8 mouse cellular contexts compared by ENCODE assay signal in the genomic region with DNA sequence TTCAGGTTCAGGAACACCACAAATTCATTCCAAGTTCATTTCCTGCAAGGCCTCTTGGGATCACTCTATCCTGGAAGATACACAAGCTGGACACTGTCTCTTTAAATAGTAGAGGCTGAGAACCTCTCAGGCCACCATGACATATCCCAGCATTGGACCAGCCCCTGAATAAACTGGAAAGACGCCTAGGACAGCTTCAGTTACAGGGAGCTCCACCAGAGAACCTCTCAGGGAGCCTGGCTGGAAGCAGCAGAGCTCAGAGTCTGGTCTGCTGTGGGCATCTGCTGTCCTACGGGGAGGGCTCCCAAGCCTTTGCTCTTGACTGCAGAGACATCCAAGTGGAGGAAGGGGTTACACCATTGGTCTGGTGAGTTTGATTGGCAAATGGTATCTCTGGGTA. TPM values are rescaled to one million over a fixed set of nuclear protein-coding genes. Genes with fewer than 3 reads are reported as not detected.
DNase-seq lines count a peak whose midpoint lies in the region; ATAC-seq and TF ChIP-seq lines count a peak whose summit lies in the region.

TSS of gene Pmp22 (plus strand) at position 199 of the 400 bp plus-strand sequence.

- ATAC-seq in intestine, embryonic 16.5 days: no peak
- no peak for ATAC-seq in midbrain, embryonic 11.5 days (ENCODE audit: low FRiP score)

- H3K36me3 ChIP-seq in kidney, adult 2 months (ENCODE audit: control insufficient read depth, insufficient read depth, low read length): no peaks in the 10 kb centered on the region
- no peaks in the 10 kb centered on the region for H3K36me3 ChIP-seq in intestine, embryonic 16.5 days (ENCODE audit: control insufficient read depth, insufficient read depth, low read length)
- no peaks in the 10 kb centered on the region for H3K36me3 ChIP-seq in midbrain, embryonic 11.5 days (ENCODE audit: control insufficient read depth, insufficient read depth, low read length)

- H3K4me1 ChIP-seq in kidney, adult 2 months (ENCODE audit: control insufficient read depth, insufficient read depth, low read length): peaks cover 11% of the 10 kb centered on the region; the same call in 1 of the 2 replicates
- H3K4me1 ChIP-seq in intestine, embryonic 16.5 days (ENCODE audit: control insufficient read depth, insufficient read depth, low read length): peaks cover 37% of the 10 kb centered on the region
- peaks cover 11% of the 10 kb centered on the region for H3K4me1 ChIP-seq in midbrain, embryonic 11.5 days (ENCODE audit: control insufficient read depth, insufficient read depth, low read length)

- H3K9ac ChIP-seq in intestine, embryonic 16.5 days (ENCODE audit: low read depth, low read length): no peak within 1 kb of the TSS
- no peak within 1 kb of the TSS for H3K9ac ChIP-seq in midbrain, embryonic 11.5 days (ENCODE audit: low read length)

- H3K4me2 ChIP-seq in intestine, embryonic 16.5 days (ENCODE audit: low read depth, low read length): peak within 1 kb of the TSS; percentile 19; the same call in 1 of the 2 replicates
- no peak within 1 kb of the TSS for H3K4me2 ChIP-seq in midbrain, embryonic 11.5 days

- 77% methylated on average over 2 of the region's 2 CpGs for WGBS in kidney, adult 2 months
- WGBS in intestine, embryonic 16.5 days: 48% methylated on average over 2 of the region's 2 CpGs
- WGBS in midbrain, embryonic 11.5 days: 71% methylated on average over 2 of the region's 2 CpGs

- TF ChIP-seq POLR2A in kidney, adult 2 months (IDR thresholded peaks at IDR 0.05; ENCODE audit: low read depth, low read length): no peak

- no peaks in the 10 kb centered on the region for H3K27me3 ChIP-seq in kidney, adult 2 months (replicated peaks; ENCODE audit: control insufficient read depth, insufficient read depth, low read length)
- peaks cover 24% of the 10 kb centered on the region for H3K27me3 ChIP-seq in intestine, embryonic 16.5 days (replicated peaks; ENCODE audit: control insufficient read depth, insufficient read depth, low read length)
- peaks cover 42% of the 10 kb centered on the region for H3K27me3 ChIP-seq in midbrain, embryonic 11.5 days (ENCODE audit: control insufficient read depth, insufficient read depth, low read length)

- no peak for DNase-seq in kidney, adult 2 months
- DNase-seq in kidney, adult 18-20 months: no peak
- DNase-seq in adrenal gland, postnatal 14 days: peak; percentile 11
- peak in 1 of 2 experiments; percentile 48 for DNase-seq in gastrocnemius, postnatal 4 days (ENCODE audit: low spot score in 2 of 2)
- DNase-seq in midbrain, embryonic 11.5 days (ENCODE audit: low spot score, missing footprints): peak; percentile 19
- no peak for DNase-seq in B cell, adult 2 months
- no peak for DNase-seq in embryo, embryonic 11 days

- no peak within 1 kb of the TSS for H3K27ac ChIP-seq in kidney, adult 2 months (ENCODE audit: insufficient read depth, low read depth, low read length)
- no peak within 1 kb of the TSS for H3K27ac ChIP-seq in intestine, embryonic 16.5 days (ENCODE audit: low read length)
- H3K27ac ChIP-seq in midbrain, embryonic 11.5 days (ENCODE audit: low read depth, low read length): no peak within 1 kb of the TSS

- no peaks in the 10 kb centered on the region for H3K9me3 ChIP-seq in intestine, embryonic 16.5 days (ENCODE audit: control insufficient read depth, low read length)
- no peaks in the 10 kb centered on the region for H3K9me3 ChIP-seq in midbrain, embryonic 11.5 days (ENCODE audit: control insufficient read depth, low read length)

- no peak within 1 kb of the TSS for H3K4me3 ChIP-seq in kidney, adult 2 months (ENCODE audit: insufficient read depth, low read depth, low read length)
- H3K4me3 ChIP-seq in intestine, embryonic 16.5 days (ENCODE audit: low read length): peak within 1 kb of the TSS; percentile 17
- H3K4me3 ChIP-seq in midbrain, embryonic 11.5 days (ENCODE audit: low read depth, low read length): no peak within 1 kb of the TSS

- no peak for TF ChIP-seq CTCF in kidney, adult 2 months (conservative IDR thresholded peaks at IDR 0.05; ENCODE audit: insufficient read depth, insufficient read length, low read depth, low read length)

RNA-seq across cellular contexts. Expression of gene Pmp22, which starts in this region (rescaled TPM):
- polyA plus RNA-seq in kidney, adult 2 months (2012; rRNA removed): 31.1 and 32.5 TPM in 2 replicates
- total RNA-seq in adrenal gland, postnatal 14 days (2021): 112 and 113 TPM in 2 replicates
- total RNA-seq in gastrocnemius, postnatal 4 days (2021): 100 to 1,000 TPM; 370 to 372 TPM
- 110 and 113 TPM in 2 replicates for polyA plus RNA-seq in intestine, embryonic 16.5 days (2015; fragmentation: Nextera tagmentation; extraction: Ambion mirVana)
- polyA plus RNA-seq in midbrain, embryonic 11.5 days (2014; fragmentation: Nextera tagmentation; extraction: Ambion mirVana): 34.9 and 39.7 TPM in 2 replicates

Comparison
In these comparisons a context has a peak if more than half of its experiments do, and no peak if none do; other contexts are left out.
1. DNase-seq: peak in adrenal gland, postnatal 14 days (single experiment) and midbrain, embryonic 11.5 days (single experiment); none in kidney, adult 2 months (single experiment), kidney, adult 18-20 months (single experiment), B cell, adult 2 months (0 of 2) and embryo, embryonic 11 days (single experiment).